Mouse (Mus musculus) cerebellum, adult 8-10 months (tissue): ENCODE measurements around the gene Ccdc146.
"Not testable (repeated sequence)": the region's sequence is repeated elsewhere in the genome, so short reads cannot be mapped to it uniquely, and the experiment has no call there.

Source experiments
- DNase-seq: peaks from one replicate; pipeline ENCODE4 v3.0.0; 2022

The Ccdc146 gene

GRCm38 (mm10) chr5:21384976-21385375, 39.5 kb downstream of the Ccdc146 start:
- DNase-seq: no peak

- no peak for DNase-seq
Observed at GRCm38 (mm10) chr5:21384252-21384960, 40.1 kb downstream of the Ccdc146 start.

- DNase-seq: no peak
Observed at GRCm38 (mm10) chr5:21383392-21384251, 40.9 kb downstream of the Ccdc146 start.

- no peak for DNase-seq
Observed at GRCm38 (mm10) chr5:21382678-21383077, 41.8 kb downstream of the Ccdc146 start.

DNA sequence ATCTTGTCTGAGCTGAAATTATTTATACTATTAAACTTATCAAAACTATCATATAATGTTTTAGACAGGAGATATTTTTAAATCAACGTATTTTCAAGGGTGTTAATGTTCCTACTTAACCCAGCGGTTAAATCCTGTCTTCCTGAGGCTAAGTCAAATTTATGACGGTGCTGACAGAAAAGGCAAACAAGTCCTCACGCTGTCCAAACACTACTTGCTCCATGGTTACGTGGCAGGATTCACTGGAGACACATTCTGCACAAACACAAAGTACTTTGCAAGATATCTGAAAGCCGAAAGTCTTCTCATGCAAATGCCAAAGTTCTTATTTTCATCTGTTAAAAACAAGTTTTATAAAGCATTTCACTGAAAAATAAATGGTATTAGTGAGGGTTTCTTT, 42.5 kb downstream of the Ccdc146 start:
- DNase-seq: no peak

- no peak for DNase-seq
Observed at GRCm38 (mm10) chr5:21378397-21378796, 46.1 kb downstream of the Ccdc146 start.

GRCm38 (mm10) chr5:21376935-21377334, 47.5 kb downstream of the Ccdc146 start:
- no peak for DNase-seq

DNA sequence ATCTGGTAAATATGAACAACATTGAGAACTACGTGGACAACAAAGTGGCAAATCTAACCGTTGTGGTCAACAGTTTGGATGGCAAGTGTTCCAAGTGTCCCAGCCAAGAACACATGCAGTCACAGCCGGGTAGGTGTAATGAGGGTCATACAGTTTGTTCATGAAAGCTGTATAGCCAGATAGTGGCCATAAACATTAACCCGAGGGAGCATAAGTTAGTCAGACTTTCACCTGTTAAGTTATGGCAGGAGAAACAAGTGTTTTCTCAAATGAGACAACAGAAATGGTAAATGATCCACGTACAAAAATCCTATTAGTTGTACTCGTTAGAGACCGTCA, 51.3 kb downstream of the Ccdc146 start:
- no peak for DNase-seq

GRCm38 (mm10) chr5:21372493-21373179, 51.8 kb downstream of the Ccdc146 start, which contains the start of gene Fgl2:
Gene Fgl2 (plus strand): TSS chr5:21372642.
- peak; percentile 4 for DNase-seq

GRCm38 (mm10) chr5:21371920-21372319, 52.6 kb downstream of the Ccdc146 start:
- no peak for DNase-seq

DNA sequence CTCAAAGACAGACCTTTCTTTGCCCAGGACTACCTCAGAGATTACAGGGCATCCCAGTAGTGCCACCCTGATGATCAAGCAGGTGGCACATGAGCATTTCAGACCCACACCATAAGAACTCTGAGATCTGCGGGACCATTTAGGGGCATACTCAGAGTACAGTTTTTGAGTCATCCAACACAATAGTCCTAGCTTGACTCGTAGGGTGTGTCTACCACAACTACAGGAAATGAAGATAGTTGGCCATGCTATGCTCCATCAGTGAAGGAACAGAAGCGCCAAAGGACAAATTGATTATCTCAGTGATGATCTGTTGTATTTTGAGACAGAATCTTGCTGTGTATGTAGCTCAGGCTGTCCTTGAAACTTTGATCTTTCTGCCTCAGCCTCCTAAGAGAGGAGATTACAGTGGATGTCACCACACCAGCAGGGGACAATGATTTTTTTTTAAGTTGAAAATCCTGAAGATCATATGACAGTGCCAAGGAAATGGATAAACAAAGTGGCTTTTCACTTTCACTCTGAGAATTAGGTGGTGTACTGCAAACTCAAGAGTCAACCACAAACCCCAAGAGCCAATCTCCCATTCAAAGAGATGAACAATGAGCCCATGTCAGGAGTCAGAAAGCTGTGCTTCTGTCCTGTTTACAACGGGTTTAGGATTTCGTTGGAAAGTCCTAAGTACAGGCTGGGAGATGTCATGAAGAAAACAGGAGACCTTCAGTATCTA, 54.1 kb downstream of the Ccdc146 start:
- DNase-seq: no peak

GRCm38 (mm10) chr5:21367514-21367913, 57.0 kb downstream of the Ccdc146 start:
- DNase-seq: no peak

DNA sequence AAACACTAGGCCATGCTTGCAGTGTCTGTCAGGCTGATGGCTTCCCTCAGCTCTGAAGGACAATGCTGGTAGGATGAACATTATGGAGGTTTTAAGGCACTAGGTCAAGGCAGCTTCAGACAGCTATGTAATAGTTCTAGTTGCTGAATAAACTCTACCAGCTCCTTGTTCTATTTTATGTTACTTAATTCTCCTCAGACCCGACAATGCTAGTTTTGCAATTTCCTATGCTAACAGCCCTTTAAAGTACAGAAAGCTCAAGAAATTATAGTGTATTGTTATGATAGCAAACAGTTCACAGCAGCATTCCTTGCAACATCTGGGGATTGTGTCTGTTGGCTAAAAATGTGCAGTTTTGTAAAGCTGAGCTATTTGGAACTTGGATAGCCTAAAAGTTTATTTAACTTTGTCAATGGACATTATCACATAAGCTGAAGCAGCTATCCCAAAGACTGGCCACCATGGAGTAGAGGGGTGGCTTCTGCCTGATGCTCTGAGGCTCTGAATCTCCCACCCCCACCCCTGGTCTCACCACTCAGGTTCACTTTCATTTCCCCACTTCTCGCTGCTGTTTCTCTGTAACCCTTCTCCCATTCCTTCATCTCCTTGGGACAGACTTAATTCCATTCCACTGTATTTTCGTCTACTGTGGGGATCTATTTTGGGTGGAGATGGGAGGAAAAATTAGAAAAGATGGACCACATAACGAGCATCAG, 58.0 kb downstream of the Ccdc146 start:
- no peak for DNase-seq

DNA sequence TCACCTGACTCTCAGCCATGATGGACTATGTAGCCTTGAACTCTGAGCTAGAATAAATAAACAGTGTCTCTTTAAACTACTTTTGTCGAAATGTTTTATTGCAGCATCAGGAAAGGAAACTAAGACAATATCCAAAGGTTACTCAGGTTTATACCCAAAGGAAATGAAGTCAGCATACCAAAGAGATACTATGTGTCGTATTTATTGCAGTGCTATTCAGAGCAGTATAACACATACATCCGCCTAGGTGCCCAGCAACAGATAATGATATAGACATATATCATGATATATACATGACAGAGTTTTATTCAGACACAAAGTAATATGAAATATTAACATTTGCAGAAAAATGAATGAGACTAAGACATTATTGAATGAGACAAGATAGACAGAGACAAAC, 61.1 kb downstream of the Ccdc146 start:
- no peak for DNase-seq

DNA sequence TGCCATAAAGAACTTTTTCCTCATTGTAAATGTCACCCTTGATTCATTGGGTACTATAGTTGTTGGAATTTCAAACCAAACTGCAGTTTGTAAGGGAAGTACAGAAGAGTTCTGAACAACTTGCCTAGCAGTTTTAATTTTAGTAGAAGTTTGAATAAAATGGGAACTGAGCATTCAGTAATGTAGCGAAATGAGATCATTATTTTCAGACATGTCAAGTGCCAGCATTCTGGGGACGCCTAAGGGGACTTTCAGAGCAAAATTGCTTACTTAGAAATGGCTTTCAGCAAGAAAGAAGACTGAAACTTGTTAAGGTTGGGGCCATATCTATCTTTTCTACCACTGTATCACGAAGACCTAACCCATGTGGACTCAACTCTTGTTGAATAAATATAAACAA, 65.8 kb downstream of the Ccdc146 start:
- DNase-seq: no peak

GRCm38 (mm10) chr5:21351678-21352077, 72.8 kb downstream of the Ccdc146 start:
- no peak for DNase-seq

GRCm38 (mm10) chr5:21348366-21348765, 76.1 kb downstream of the Ccdc146 start:
- no peak for DNase-seq

GRCm38 (mm10) chr5:21342265-21342664, 82.2 kb downstream of the Ccdc146 start:
- DNase-seq: not testable (repeated sequence)

DNA sequence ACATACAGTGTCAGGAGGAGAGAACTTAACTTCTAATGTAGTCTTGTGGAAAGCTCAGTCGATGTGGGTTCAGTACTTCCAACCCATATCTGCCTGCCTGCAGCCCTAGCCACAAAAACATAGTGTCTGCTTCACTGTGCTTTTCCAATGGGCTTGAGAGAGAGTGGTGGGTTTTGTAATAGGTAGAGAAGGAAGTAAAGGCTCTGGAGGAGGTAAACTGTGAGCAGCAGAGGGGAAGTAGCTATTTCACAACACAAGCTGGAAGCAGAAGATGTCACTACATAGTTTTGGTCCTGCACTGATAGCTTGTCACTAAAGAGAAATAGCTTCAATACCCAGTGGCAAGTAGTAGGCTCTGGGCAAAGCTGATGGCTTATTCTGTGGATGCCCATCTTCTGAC, 92.4 kb downstream of the Ccdc146 start:
- no peak for DNase-seq

- no peak for DNase-seq
Observed at GRCm38 (mm10) chr5:21331656-21332055, 92.8 kb downstream of the Ccdc146 start.

GRCm38 (mm10) chr5:21329672-21330665, 94.5 kb downstream of the Ccdc146 start:
- DNase-seq: no peak
